Mouse (Mus musculus) olfactory bulb, adult 2 months (tissue): Measurements from ENCODE around the gene Kbtbd12. TPM values are rescaled to one million over a fixed set of nuclear protein-coding genes. Genes with fewer than 3 reads are reported as not detected.

Experiments used
- H3K27ac ChIP-seq: fragments of 200-500 bp; 2 replicates; pipeline ENCODE4 v1.5.1; 2012; ENCODE audit warnings: low read depth, low read length; ENCODE audit not compliant: insufficient read depth
- H3K4me1 ChIP-seq: fragments of 200-500 bp; 2 replicates; pipeline ENCODE4 v1.6.1; 2012; ENCODE audit warnings: low read length; ENCODE audit not compliant: control insufficient read depth, insufficient read depth
- H3K4me3 ChIP-seq: fragments of 200-500 bp; 2 replicates; pipeline ENCODE4 v1.5.1; 2012; ENCODE audit warnings: mild to moderate bottlenecking, low read depth, low read length, moderate library complexity; ENCODE audit not compliant: insufficient read depth
- CTCF ChIP-seq: fragments of 200-500 bp; IDR thresholded peaks from 2 replicates; pipeline ENCODE4 v1.5.1; 2012; ENCODE audit warnings: low read depth, mild to moderate bottlenecking, low read length, moderate library complexity; ENCODE audit not compliant: insufficient read depth
- POLR2A ChIP-seq: fragments of 200-500 bp; IDR thresholded peaks from 2 replicates; pipeline ENCODE4 v1.6.1; 2012; ENCODE audit warnings: mild to moderate bottlenecking, low read depth, low read length, moderate library complexity; ENCODE audit not compliant: insufficient read depth
- WGBS: fragments of 180-500 bp; shearing (Covaris S2); methylation state at CpG from one replicate; pipeline ENCODE4 v1.1.7; 2018; 5-methylcytosine and 5-hydroxymethylcytosine counted together
- polyA plus RNA-seq: library from polyadenylated mRNA; stranded (reverse); fragments of >200 nt; gene quantifications from 2 replicates; pipeline ENCODE4 v1.2.4, GENCODE M21; 2012; ENCODE audit warnings: low replicate concordance; ENCODE audit not compliant: missing spikeins, insufficient read depth, insufficient read length

The Kbtbd12 gene
- polyA plus RNA-seq, 1 experiment, result not detected

GRCm38 (mm10) chr6:88630560-88630959 is 7.2 kb downstream of the Kbtbd12 start:
- peaks cover 3% of the 10 kb centered on the region; the same call in 1 of the 2 replicates for H3K4me1 ChIP-seq
- TF ChIP-seq CTCF, result no peak
- TF ChIP-seq POLR2A, result no peak
- no peak overlapping the region for H3K4me3 ChIP-seq
- no peak overlapping the region for H3K27ac ChIP-seq
- WGBS, result 91% methylated on average over 5 of the region's 5 CpGs

DNA sequence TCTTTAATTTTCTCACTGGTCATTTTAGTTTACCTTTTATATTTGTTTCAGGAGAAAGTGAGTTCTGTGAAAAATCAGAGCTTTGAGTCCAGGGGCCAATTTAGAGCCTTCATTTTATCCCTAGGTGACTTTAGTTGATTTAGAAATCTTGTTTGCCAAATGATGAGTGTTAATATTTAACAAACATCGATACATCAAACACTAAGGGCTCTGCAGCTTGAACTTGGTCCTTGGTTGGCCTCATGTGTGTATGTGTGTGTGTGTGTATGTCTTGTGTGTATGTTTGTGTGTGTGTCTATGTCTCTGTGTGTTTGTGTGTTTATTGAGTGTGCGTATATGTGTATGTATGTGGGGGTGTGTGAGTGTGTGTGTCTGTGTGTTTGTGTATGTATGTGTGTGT is 7.9 kb downstream of the Kbtbd12 start:
- 99% methylated on average over 2 of the region's 2 CpGs for WGBS
- no peak for TF ChIP-seq CTCF
- no peak for TF ChIP-seq POLR2A
- H3K4me1 ChIP-seq, result peaks cover 3% of the 10 kb centered on the region; the same call in 1 of the 2 replicates
- no peak overlapping the region for H3K27ac ChIP-seq
- H3K4me3 ChIP-seq, result no peak overlapping the region

- TF ChIP-seq POLR2A (peak; percentile 65), CTCF (no peak)
- peak overlapping the region; percentile 76 for H3K4me3 ChIP-seq
- under 1% methylated on average over 50 of the region's 51 CpGs for WGBS
- H3K4me1 ChIP-seq, result peaks cover 3% of the 10 kb centered on the region; the same call in 1 of the 2 replicates
- H3K27ac ChIP-seq, result peak overlapping the region; percentile 71
These were observed 10.4 kb downstream of the Kbtbd12 start for GRCm38 (mm10) chr6:88627317-88627811.

- peak overlapping the region; percentile 76 for H3K4me3 ChIP-seq
- WGBS, result 9% methylated on average over 11 of the region's 11 CpGs
- H3K4me1 ChIP-seq, result peaks cover 3% of the 10 kb centered on the region; the same call in 1 of the 2 replicates
- H3K27ac ChIP-seq, result peak overlapping the region; percentile 71
- TF ChIP-seq CTCF, result no peak
- TF ChIP-seq POLR2A, result no peak
These were observed 10.8 kb downstream of the Kbtbd12 start for GRCm38 (mm10) chr6:88626912-88627311.

GRCm38 (mm10) chr6:88626462-88626861 is 11.3 kb downstream of the Kbtbd12 start:
- WGBS, result 32% methylated on average over 4 of the region's 4 CpGs
- TF ChIP-seq POLR2A (no peak), CTCF (no peak)
- H3K4me1 ChIP-seq, result peaks cover 3% of the 10 kb centered on the region; the same call in 1 of the 2 replicates
- no peak overlapping the region for H3K4me3 ChIP-seq
- no peak overlapping the region for H3K27ac ChIP-seq

GRCm38 (mm10) chr6:88621816-88622481 is 15.8 kb downstream of the Kbtbd12 start:
- no peaks in the 10 kb centered on the region for H3K4me1 ChIP-seq
- TF ChIP-seq CTCF (no peak), POLR2A (no peak)
- 61% methylated on average over 4 of the region's 4 CpGs for WGBS
- H3K27ac ChIP-seq, result no peak overlapping the region
- no peak overlapping the region for H3K4me3 ChIP-seq

- no peak overlapping the region for H3K27ac ChIP-seq
- TF ChIP-seq POLR2A (no peak), CTCF (no peak)
- no peaks in the 10 kb centered on the region for H3K4me1 ChIP-seq
- H3K4me3 ChIP-seq, result no peak overlapping the region
- WGBS, result 36% methylated on average over 5 of the region's 5 CpGs
These were observed 18.2 kb downstream of the Kbtbd12 start for GRCm38 (mm10) chr6:88619542-88619941.

- Histone ChIP-seq H3K27ac (no peak overlapping the region), H3K4me1 (no peaks in the 10 kb centered on the region), H3K4me3 (no peak overlapping the region)
- 86% methylated on average over 2 of the region's 2 CpGs for WGBS
- TF ChIP-seq POLR2A (no peak), CTCF (no peak)
These were observed 22.4 kb downstream of the Kbtbd12 start for GRCm38 (mm10) chr6:88615352-88615751.

DNA sequence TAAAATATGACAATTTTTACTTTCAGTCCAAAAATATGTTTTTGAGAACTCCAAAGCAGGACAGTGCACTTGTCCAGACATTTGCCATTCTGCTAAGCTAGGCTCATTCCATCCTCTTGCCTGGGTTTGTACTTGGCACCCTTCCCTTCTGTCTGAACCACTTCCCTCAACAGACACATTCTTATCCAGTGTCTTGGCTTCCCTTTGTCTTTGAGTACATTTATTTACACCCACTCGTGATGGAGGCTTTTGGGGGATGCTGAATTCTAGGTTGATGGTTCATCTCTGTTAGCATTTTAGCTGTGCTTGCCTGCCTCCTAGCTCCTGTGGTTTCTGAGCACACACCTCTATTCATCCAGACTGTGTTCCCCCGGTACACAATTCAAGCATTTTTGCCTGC is 31.3 kb downstream of the Kbtbd12 start:
- H3K4me3 ChIP-seq, result no peak overlapping the region
- 56% methylated on average over 2 of the region's 2 CpGs for WGBS
- H3K4me1 ChIP-seq, result no peaks in the 10 kb centered on the region
- no peak overlapping the region for H3K27ac ChIP-seq
- TF ChIP-seq CTCF (no peak), POLR2A (no peak)

GRCm38 (mm10) chr6:88605715-88606114 is 32.0 kb downstream of the Kbtbd12 start:
- no peak for TF ChIP-seq CTCF
- no peak for TF ChIP-seq POLR2A
- no peak overlapping the region for H3K4me3 ChIP-seq
- no peaks in the 10 kb centered on the region for H3K4me1 ChIP-seq
- WGBS, result 97% methylated on average over 2 of the region's 2 CpGs
- no peak overlapping the region for H3K27ac ChIP-seq
